Mouse (Mus musculus): ENCODE results near the gene Tcea2.

The Tcea2 gene

DNA sequence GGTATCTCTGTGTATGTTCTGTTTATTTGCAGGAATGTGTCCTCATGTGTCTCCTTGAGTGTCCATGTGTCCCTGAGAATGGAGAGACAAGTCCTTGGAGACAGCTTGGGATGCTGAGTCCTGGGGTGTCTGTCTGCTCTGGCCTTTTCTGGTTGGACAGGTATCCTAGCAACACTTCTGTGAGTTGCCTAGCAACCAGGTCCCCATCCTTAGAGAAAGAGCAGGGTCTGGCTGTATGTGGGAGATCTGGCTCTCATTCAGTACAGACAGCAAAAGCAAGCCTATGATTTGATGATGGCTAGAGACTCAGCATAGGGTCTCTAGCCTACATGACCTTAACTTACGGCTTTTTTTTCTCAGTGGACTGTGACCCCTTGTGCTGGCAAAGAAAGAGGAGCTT, 33.6 kb downstream of the Tcea2 start:
- no peak for DNase-seq (ENCODE audit: low spot score in 2 of 2)

DNA sequence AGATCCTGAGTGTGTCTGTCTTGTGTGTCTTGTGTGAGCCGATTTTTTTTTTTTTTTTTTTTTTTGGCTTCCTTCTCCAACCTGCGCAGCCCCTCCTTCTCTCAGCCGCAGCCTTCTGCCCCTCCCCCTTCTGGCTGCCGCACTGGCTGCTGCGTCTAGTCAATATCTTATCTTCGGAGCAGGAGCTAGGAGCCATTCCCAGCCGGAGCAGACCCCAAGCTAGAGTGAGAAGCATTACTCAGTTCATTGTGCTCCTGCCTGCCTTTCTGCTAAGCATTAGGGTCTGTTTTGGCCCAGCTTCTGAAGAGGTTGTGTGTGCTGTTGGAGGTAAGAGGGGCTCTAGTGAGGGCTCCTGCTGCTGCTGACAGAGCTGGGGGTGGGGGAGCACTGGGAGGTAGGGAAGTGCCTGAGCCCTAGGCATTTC, 34.8 kb downstream of the Tcea2 start, which contains the start of gene Oprl1:
Oprl1 (plus strand) TSS at position 114 of the 424 bp plus-strand sequence.
- no peak for DNase-seq (ENCODE audit: low spot score in 2 of 2)

- no peak for DNase-seq (ENCODE audit: low spot score in 2 of 2)
These were observed 35.3 kb downstream of the Tcea2 start for GRCm38 (mm10) chr2:181715382-181715781.

- DNase-seq (ENCODE audit: low spot score in 2 of 2), result no peak
These were observed 36.9 kb downstream of the Tcea2 start for GRCm38 (mm10) chr2:181716991-181717390.

DNA sequence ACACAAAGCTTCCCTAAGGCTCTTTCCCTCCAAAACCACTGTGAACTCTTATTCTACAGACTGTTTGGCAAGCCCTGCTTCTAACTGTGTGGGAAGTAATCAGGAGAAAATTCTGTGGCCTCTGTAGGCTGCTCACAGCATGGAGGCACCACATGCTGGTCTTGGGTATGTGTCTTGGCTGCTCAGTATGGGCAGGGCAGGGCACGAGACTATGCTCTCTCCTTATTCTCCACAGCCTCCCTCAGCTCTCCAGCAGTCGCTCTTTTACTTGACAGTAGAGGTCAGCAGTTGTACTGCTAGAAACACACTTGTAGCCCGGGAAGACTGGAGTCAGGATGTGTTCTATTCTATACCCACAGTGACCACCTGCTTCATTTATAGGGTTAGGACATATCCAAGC, 40.0 kb downstream of the Tcea2 start:
- DNase-seq (ENCODE audit: low spot score in 2 of 2), result no peak

DNA sequence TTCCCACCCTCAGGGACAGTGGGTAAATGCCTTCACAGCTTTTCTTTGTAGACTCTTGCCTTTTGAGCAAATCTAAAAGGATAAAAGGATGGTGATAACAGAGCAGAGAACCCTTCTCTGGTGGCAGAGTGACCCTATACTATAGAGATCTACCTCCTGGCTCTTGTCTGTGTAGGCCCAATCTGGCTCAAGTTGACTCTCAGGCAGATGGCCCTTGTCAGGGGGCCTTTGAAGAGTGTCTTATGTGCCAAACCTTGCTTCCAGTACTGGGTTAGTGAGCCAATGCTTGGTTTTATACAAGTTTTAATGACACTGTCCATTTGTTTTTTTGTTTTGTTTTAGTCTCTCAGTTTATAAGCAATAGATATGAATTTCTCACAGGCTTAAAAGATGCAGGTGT, 41.1 kb downstream of the Tcea2 start:
- DNase-seq (ENCODE audit: low spot score in 2 of 2), result no peak

DNA sequence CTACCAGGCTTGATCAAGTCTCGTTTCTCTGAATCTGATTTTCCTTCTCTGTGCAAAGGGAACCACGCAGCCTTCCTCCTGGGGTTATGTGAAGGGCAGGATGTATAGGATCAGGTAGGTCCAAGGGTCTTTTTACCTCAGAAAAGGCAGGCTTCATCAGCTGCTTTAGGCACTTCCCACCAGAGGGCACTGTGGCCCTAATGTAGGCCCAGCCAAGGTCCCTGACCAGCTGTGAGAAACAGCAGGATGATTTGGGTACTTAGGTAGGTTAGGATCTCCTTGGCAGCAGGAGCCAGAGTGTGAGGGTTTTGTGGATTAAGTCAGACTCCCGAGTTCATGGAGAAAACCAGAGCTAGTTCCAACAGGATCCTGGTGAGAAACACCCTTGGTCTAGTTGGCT, 42.1 kb downstream of the Tcea2 start:
- no peak for DNase-seq (ENCODE audit: low spot score in 2 of 2)

DNA sequence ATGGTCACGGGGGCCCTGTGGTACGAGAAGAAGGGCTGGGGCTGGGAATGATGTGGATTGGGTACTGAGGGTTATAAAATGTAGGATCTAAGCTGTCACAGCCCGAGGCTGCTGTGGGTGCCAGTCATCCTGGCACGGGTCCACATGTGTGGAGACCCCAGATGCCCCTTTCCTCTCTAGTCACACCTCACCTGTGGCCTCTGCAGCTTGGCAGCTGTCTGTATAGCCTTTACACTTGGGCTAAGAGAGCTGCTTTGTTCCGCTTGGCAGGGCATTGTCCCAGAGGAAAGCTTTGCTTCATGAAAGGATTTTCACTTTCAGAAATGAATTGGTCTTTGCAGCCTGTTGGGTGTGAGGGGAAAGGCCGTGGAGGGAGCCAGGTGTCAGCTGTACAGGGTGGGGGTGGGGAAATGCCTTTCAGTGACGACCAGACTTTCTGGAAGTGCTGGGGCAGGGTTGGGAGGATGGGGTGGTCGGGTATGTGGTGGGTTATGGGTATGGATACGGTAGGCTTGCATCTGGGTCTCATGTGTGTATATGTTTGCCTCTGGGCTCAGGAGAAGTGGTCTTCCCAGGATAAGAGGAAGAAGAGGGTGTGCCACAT, 47.7 kb downstream of the Tcea2 start:
- DNase-seq (ENCODE audit: low spot score in 2 of 2), result no peak

DNA sequence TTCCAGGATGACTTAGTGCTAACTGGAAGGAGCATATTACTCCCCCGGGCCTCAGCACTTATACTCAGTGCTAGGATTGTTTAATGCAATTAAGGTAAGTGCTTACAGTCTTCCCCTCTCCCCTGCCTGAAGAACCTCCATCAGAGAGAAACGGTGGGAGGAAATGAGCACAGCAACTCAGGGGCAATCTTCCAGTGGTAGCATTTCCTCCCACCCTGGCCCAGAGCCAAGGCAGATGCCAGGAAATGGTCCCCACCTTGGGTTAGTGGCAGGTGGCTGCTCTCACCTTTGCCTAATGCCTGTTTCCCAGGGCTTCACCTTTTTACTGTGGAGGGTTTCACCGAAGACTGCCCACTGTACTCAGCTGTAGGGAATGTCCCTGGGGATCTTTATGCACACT, 49.9 kb downstream of the Tcea2 start:
- no peak for DNase-seq (ENCODE audit: low spot score in 2 of 2)

Data from urinary bladder, postnatal 36 days (tissue).